Mouse (Mus musculus): ENCODE results near the gene Sec23ip. TPM values are rescaled to one million over a fixed set of nuclear protein-coding genes. Genes with fewer than 3 reads are reported as not detected.
"Not testable (repeated sequence)": the region's sequence is repeated elsewhere in the genome, so short reads cannot be mapped to it uniquely, and the experiment has no call there.

The Sec23ip gene
- total RNA-seq (2014; rRNA removed) = 7.2 and 8.0 TPM in 2 replicates
- polyA plus RNA-seq (2012; rRNA removed) = 18.1 and 27.2 TPM in 2 replicates

GRCm38 (mm10) chr7:128744684-128745485 is at the start of gene Sec23ip:
TSS of gene Sec23ip (plus strand) at chr7:128744943.
- TF ChIP-seq CTCF (IDR thresholded peaks at IDR 0.05; ENCODE audit: low read depth, low read length) (no peak), POLR2A (IDR thresholded peaks at IDR 0.05; ENCODE audit: extremely low read depth, insufficient read depth, low read length) (peak; percentile 81)
- peak within 1 kb of the TSS; percentile 86 for H3K4me3 ChIP-seq (ENCODE audit: insufficient read depth, low read depth, low read length)
- WGBS = under 1% methylated on average over 55 of the region's 55 CpGs

DNA sequence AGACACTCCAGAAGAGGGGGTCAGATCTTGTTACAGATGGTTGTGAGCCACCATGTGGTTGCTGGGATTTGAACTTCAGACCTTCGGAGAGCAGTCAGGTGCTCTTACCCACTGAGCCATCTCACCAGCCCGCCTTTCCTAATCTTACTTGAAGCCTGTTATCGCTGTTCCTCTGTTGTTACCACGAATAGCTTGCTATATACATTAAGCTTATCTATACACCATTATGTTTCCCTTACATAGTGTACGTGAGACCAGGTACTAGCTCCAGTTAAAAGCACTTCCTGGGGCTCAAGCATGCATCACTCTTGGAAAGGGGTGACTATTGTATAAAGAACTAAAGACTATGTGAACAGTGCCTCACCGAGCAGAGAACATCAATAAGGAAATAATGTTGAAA is 44.8 kb upstream of the Sec23ip start:
- not testable (repeated sequence) for H3K4me1 ChIP-seq (ENCODE audit: control insufficient read depth, insufficient read depth, low read length); H3K4me3 ChIP-seq (ENCODE audit: insufficient read depth, low read depth, low read length); H3K27me3 ChIP-seq (ENCODE audit: control insufficient read depth, insufficient read depth, low read length); H3K9ac ChIP-seq (ENCODE audit: low read depth, low read length); H3K79me2 ChIP-seq (ENCODE audit: control insufficient read depth, insufficient read depth, low read length); DNase-seq (ENCODE audit: extremely low read depth, low read depth, low spot score); H3K27ac ChIP-seq (replicated peaks; ENCODE audit: insufficient read depth, low read depth, low read length)
- WGBS = 92% methylated on average over 6 of the region's 6 CpGs
- peaks cover 67% of the 10 kb centered on the region for H3K36me3 ChIP-seq (ENCODE audit: control insufficient read depth, insufficient read depth, low read length)

More at GRCm38 (mm10) chr7:128744684-128745485, at the start of gene Sec23ip:
- Histone ChIP-seq H3K79me2 (ENCODE audit: control insufficient read depth, insufficient read depth, low read length) (peaks cover 29% of the 10 kb centered on the region), H3K36me3 (ENCODE audit: control insufficient read depth, insufficient read depth, low read length) (peaks cover under 1% of the 10 kb centered on the region; the same call in 1 of the 2 replicates), H3K27ac (replicated peaks; ENCODE audit: insufficient read depth, low read depth, low read length) (peak within 1 kb of the TSS; percentile 75), H3K4me1 (ENCODE audit: control insufficient read depth, insufficient read depth, low read length) (peaks cover 20% of the 10 kb centered on the region), H3K9ac (ENCODE audit: low read depth, low read length) (peak within 1 kb of the TSS; percentile 86), H3K27me3 (ENCODE audit: control insufficient read depth, insufficient read depth, low read length) (no peaks in the 10 kb centered on the region)
- DNase-seq (ENCODE audit: extremely low read depth, low read depth, low spot score) = peak; percentile 95

- H3K36me3 ChIP-seq (ENCODE audit: control insufficient read depth, insufficient read depth, low read length) = peaks cover 54% of the 10 kb centered on the region
- TF ChIP-seq POLR2A (IDR thresholded peaks at IDR 0.05; ENCODE audit: extremely low read depth, insufficient read depth, low read length) (no peak), CTCF (IDR thresholded peaks at IDR 0.05; ENCODE audit: low read depth, low read length) (peak; percentile 97)
- no peak overlapping the region for H3K27ac ChIP-seq (replicated peaks; ENCODE audit: insufficient read depth, low read depth, low read length)
- H3K4me3 ChIP-seq (ENCODE audit: insufficient read depth, low read depth, low read length) = no peak overlapping the region
- DNase-seq (ENCODE audit: extremely low read depth, low read depth, low spot score) = peak; percentile 35
- H3K27me3 ChIP-seq (ENCODE audit: control insufficient read depth, insufficient read depth, low read length) = no peaks in the 10 kb centered on the region
- 22% methylated on average over 4 of the region's 4 CpGs for WGBS
- no peaks in the 10 kb centered on the region for H3K4me1 ChIP-seq (ENCODE audit: control insufficient read depth, insufficient read depth, low read length)
- H3K79me2 ChIP-seq (ENCODE audit: control insufficient read depth, insufficient read depth, low read length) = no peaks in the 10 kb centered on the region
- no peak overlapping the region for H3K9ac ChIP-seq (ENCODE audit: low read depth, low read length)
Measured at GRCm38 (mm10) chr7:128705735-128706134, 39.0 kb upstream of the Sec23ip start.

DNA sequence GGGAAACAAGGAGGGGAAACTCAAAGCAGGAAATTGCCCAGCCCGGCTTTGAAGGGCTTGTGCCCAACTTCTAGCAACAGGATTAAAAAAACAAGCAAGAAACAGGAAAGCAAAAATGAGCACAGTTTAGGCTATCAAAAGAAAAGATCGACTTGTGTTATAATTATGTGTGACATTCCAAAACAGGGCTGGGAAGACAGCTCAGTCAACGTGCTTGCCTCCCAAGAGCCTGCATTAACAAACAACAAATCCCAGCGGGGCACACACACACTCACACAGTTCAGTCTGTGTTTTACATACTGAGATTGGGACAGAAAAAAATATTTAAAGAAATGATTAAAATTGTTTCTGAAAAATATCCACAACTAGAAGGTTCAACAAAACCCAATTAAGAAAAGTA is 26.8 kb upstream of the Sec23ip start:
- Histone ChIP-seq H3K27me3 (ENCODE audit: control insufficient read depth, insufficient read depth, low read length) (no peaks in the 10 kb centered on the region), H3K9ac (ENCODE audit: low read depth, low read length) (no peak overlapping the region), H3K4me1 (ENCODE audit: control insufficient read depth, insufficient read depth, low read length) (no peaks in the 10 kb centered on the region), H3K27ac (replicated peaks; ENCODE audit: insufficient read depth, low read depth, low read length) (no peak overlapping the region), H3K36me3 (ENCODE audit: control insufficient read depth, insufficient read depth, low read length) (peaks cover 67% of the 10 kb centered on the region), H3K4me3 (ENCODE audit: insufficient read depth, low read depth, low read length) (no peak overlapping the region), H3K79me2 (ENCODE audit: control insufficient read depth, insufficient read depth, low read length) (no peaks in the 10 kb centered on the region; the same call in 1 of the 2 replicates)
- DNase-seq (ENCODE audit: extremely low read depth, low read depth, low spot score) = no peak
- TF ChIP-seq CTCF (IDR thresholded peaks at IDR 0.05; ENCODE audit: low read depth, low read length) = no peak
- no peak for TF ChIP-seq POLR2A (IDR thresholded peaks at IDR 0.05; ENCODE audit: extremely low read depth, insufficient read depth, low read length)
- WGBS = 76% methylated on average over 4 of the region's 4 CpGs

GRCm38 (mm10) chr7:128724761-128725160 is 20.0 kb upstream of the Sec23ip start:
- peak; percentile 40 for DNase-seq (ENCODE audit: extremely low read depth, low read depth, low spot score)

DNA sequence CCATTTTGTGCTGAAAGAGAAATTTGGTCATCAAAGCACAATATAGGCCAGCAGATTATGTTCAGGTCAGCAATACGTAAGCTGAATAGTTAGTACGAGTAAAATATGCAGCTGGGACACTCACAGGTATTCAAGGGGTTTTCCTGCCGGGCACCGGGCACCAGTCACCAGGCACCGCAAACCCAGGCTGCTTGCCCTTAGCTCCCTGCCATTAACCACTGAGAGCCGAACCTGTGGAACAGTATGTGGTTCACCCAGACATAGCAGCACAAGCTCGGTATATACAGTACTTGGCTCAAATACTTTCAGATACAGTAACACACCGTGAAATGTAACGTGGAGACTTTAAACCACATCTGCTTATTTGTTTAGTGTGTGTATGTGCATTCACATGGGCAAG is 19.6 kb upstream of the Sec23ip start:
- no peak overlapping the region for H3K4me3 ChIP-seq (ENCODE audit: insufficient read depth, low read depth, low read length)
- no peak overlapping the region for H3K27ac ChIP-seq (replicated peaks; ENCODE audit: insufficient read depth, low read depth, low read length)
- H3K36me3 ChIP-seq (ENCODE audit: control insufficient read depth, insufficient read depth, low read length) = peaks cover 24% of the 10 kb centered on the region
- WGBS = 89% methylated on average over 9 of the region's 9 CpGs
- H3K79me2 ChIP-seq (ENCODE audit: control insufficient read depth, insufficient read depth, low read length) = peaks cover 11% of the 10 kb centered on the region
- H3K27me3 ChIP-seq (ENCODE audit: control insufficient read depth, insufficient read depth, low read length) = no peaks in the 10 kb centered on the region
- DNase-seq (ENCODE audit: extremely low read depth, low read depth, low spot score) = no peak
- H3K4me1 ChIP-seq (ENCODE audit: control insufficient read depth, insufficient read depth, low read length) = peaks cover 1% of the 10 kb centered on the region; the same call in 1 of the 2 replicates
- no peak overlapping the region for H3K9ac ChIP-seq (ENCODE audit: low read depth, low read length)
- TF ChIP-seq CTCF (IDR thresholded peaks at IDR 0.05; ENCODE audit: low read depth, low read length) (no peak), POLR2A (IDR thresholded peaks at IDR 0.05; ENCODE audit: extremely low read depth, insufficient read depth, low read length) (no peak)

More at GRCm38 (mm10) chr7:128724761-128725160, 20.0 kb upstream of the Sec23ip start:
- WGBS = 61% methylated on average over 4 of the region's 4 CpGs
- peaks cover 27% of the 10 kb centered on the region for H3K36me3 ChIP-seq (ENCODE audit: control insufficient read depth, insufficient read depth, low read length)
- TF ChIP-seq CTCF (IDR thresholded peaks at IDR 0.05; ENCODE audit: low read depth, low read length) = peak; percentile 18; the same call in 1 of the 2 replicates
- no peak for TF ChIP-seq POLR2A (IDR thresholded peaks at IDR 0.05; ENCODE audit: extremely low read depth, insufficient read depth, low read length)
- H3K27me3 ChIP-seq (ENCODE audit: control insufficient read depth, insufficient read depth, low read length) = no peaks in the 10 kb centered on the region
- no peak overlapping the region for H3K27ac ChIP-seq (replicated peaks; ENCODE audit: insufficient read depth, low read depth, low read length)
- peaks cover 1% of the 10 kb centered on the region; the same call in 1 of the 2 replicates for H3K4me1 ChIP-seq (ENCODE audit: control insufficient read depth, insufficient read depth, low read length)
- H3K4me3 ChIP-seq (ENCODE audit: insufficient read depth, low read depth, low read length) = no peak overlapping the region
- no peak overlapping the region for H3K9ac ChIP-seq (ENCODE audit: low read depth, low read length)
- H3K79me2 ChIP-seq (ENCODE audit: control insufficient read depth, insufficient read depth, low read length) = peaks cover 11% of the 10 kb centered on the region

Measured in liver, adult 2 months (tissue).